Mouse (Mus musculus) midbrain, embryonic 11.5 days (tissue): ENCODE results near the gene Olfr1494. TPM values are rescaled to one million over a fixed set of nuclear protein-coding genes. Genes with fewer than 3 reads are reported as not detected.

Experiments used
- polyA plus RNA-seq: library from polyadenylated mRNA; unstranded; fragments of >200 nt; fragmentation: Nextera tagmentation; extraction: Ambion mirVana; gene quantifications from 2 replicates; pipeline ENCODE4 v1.2.1, GENCODE M21; 2014

The Olfr1494 gene
- polyA plus RNA-seq, 1 experiment from 2014 or later: not detected

Other genes starting within 250 kb of the Olfr1494 start
- not detected in 2 replicates for gene Olfr1477, start 239.2 kb upstream of the Olfr1494 start, polyA plus RNA-seq
- gene Olfr1480, start 211.8 kb upstream of the Olfr1494 start, polyA plus RNA-seq: not detected in 2 replicates
- gene Olfr1484, start 156.2 kb upstream of the Olfr1494 start, polyA plus RNA-seq: not detected in 2 replicates
- gene Olfr1487, start 122.4 kb upstream of the Olfr1494 start, polyA plus RNA-seq: not detected in 2 replicates
- not detected in 2 replicates for gene Olfr1489, start 108.1 kb upstream of the Olfr1494 start, polyA plus RNA-seq
- gene Olfr1490, start 88.6 kb upstream of the Olfr1494 start, polyA plus RNA-seq: not detected in 2 replicates
- gene Olfr1491, start 42.5 kb upstream of the Olfr1494 start, polyA plus RNA-seq: not detected in 2 replicates
- not detected in 2 replicates for gene Olfr1493-ps1, start 16.4 kb upstream of the Olfr1494 start, polyA plus RNA-seq
- not detected in 2 replicates for gene Olfr1495, start 24.9 kb downstream of the Olfr1494 start, polyA plus RNA-seq
- not detected in 2 replicates for gene Olfr1496, start 38.1 kb downstream of the Olfr1494 start, polyA plus RNA-seq
- gene Olfr1497, start 58.5 kb downstream of the Olfr1494 start, polyA plus RNA-seq: not detected in 2 replicates
- gene Olfr1499, start 79.7 kb downstream of the Olfr1494 start, polyA plus RNA-seq: not detected in 2 replicates
- not detected in 2 replicates for gene Olfr1500, start 90.8 kb downstream of the Olfr1494 start, polyA plus RNA-seq
- gene Olfr1501, start 111.0 kb downstream of the Olfr1494 start, polyA plus RNA-seq: not detected in 2 replicates
- gene Olfr1502, start 122.1 kb downstream of the Olfr1494 start, polyA plus RNA-seq: not detected in 2 replicates
- not detected in 2 replicates for gene Olfr1504, start 158.2 kb downstream of the Olfr1494 start, polyA plus RNA-seq
- gene Olfr1505, start 173.8 kb downstream of the Olfr1494 start, polyA plus RNA-seq: not detected in 2 replicates